Mouse (Mus musculus): Measurements from ENCODE around the gene Tmem131l. TPM values are rescaled to one million over a fixed set of nuclear protein-coding genes. Genes with fewer than 3 reads are reported as not detected.
A peak's percentile ranks its signal among the peaks of the same experiment; 100 is the strongest.

The Tmem131l gene
- 16.3 and 18.7 TPM in 2 replicates for polyA plus RNA-seq (2012; rRNA removed)

- TF ChIP-seq POLR2A (IDR thresholded peaks at IDR 0.05; ENCODE audit: extremely low read depth, insufficient read depth, low read length) (no peak), CTCF (IDR thresholded peaks at IDR 0.05; ENCODE audit: extremely low read depth, insufficient read depth, low read length) (no peak)
- H3K4me3 ChIP-seq (ENCODE audit: insufficient read depth, low read length): peak within 1 kb of the TSS; percentile 75
- no peaks in the 10 kb centered on the region; the same call in 1 of the 2 replicates for H3K4me1 ChIP-seq (ENCODE audit: control insufficient read depth, insufficient read depth, low read length)
- H3K27ac ChIP-seq (ENCODE audit: insufficient read depth, low read length): peak within 1 kb of the TSS; percentile 88
Measured at GRCm38 (mm10) chr3:84039646-84040475, at the start of gene Tmem131l. Gene Tmem131l, minus strand, starts transcription at chr3:84040175.

- Histone ChIP-seq H3K27ac (ENCODE audit: insufficient read depth, low read length) (no peak overlapping the region), H3K4me3 (ENCODE audit: insufficient read depth, low read length) (no peak overlapping the region), H3K4me1 (ENCODE audit: control insufficient read depth, insufficient read depth, low read length) (no peaks in the 10 kb centered on the region)
- TF ChIP-seq CTCF (IDR thresholded peaks at IDR 0.05; ENCODE audit: extremely low read depth, insufficient read depth, low read length) (no peak), POLR2A (IDR thresholded peaks at IDR 0.05; ENCODE audit: extremely low read depth, insufficient read depth, low read length) (no peak)
Measured at GRCm38 (mm10) chr3:84086921-84087320, 46.9 kb upstream of the Tmem131l start.

DNA sequence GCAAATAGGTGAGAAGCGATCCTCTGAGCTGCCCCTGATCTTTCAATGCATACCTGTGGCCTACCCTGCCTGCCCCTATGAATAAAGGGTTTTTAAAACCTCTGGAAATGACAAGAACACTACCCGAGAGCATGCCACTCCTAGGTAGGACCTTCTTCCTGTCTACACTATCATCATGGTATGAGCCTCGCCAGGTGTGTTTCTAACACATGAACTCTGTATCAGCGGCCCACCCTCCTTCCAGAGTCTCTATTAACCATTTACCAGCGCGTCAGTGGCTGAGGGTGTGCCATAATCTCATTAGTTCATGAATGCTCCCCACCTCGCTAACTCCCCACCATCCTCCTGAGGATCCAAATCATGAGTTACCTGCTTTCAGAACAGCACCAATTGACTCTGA is 46.4 kb upstream of the Tmem131l start:
- Histone ChIP-seq H3K4me3 (ENCODE audit: insufficient read depth, low read length) (no peak overlapping the region), H3K4me1 (ENCODE audit: control insufficient read depth, insufficient read depth, low read length) (no peaks in the 10 kb centered on the region), H3K27ac (ENCODE audit: insufficient read depth, low read length) (no peak overlapping the region)
- TF ChIP-seq CTCF (IDR thresholded peaks at IDR 0.05; ENCODE audit: extremely low read depth, insufficient read depth, low read length): no peak
- no peak for TF ChIP-seq POLR2A (IDR thresholded peaks at IDR 0.05; ENCODE audit: extremely low read depth, insufficient read depth, low read length)

DNA sequence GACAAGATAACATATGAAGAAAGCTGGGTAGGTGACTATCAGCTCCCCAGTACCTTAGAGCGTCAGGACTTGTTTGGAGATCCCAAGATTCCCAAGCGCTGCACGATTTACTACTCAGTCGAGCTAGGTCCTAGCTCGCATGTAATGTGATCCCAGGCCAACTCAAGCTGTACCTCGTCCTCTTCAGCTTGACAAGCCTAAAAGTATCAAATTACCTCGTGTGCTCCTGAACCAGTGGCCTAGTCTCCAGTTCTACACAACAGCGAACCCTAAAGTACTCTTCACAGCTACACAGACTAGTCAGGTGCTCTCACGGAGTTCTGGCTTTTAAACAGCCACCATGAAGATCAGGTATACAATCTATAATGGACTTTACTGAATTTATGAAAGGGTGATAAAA is 45.5 kb upstream of the Tmem131l start:
- no peaks in the 10 kb centered on the region for H3K4me1 ChIP-seq (ENCODE audit: control insufficient read depth, insufficient read depth, low read length)
- no peak overlapping the region for H3K27ac ChIP-seq (ENCODE audit: insufficient read depth, low read length)
- H3K4me3 ChIP-seq (ENCODE audit: insufficient read depth, low read length): no peak overlapping the region
- TF ChIP-seq POLR2A (IDR thresholded peaks at IDR 0.05; ENCODE audit: extremely low read depth, insufficient read depth, low read length) (no peak), CTCF (IDR thresholded peaks at IDR 0.05; ENCODE audit: extremely low read depth, insufficient read depth, low read length) (no peak)

DNA sequence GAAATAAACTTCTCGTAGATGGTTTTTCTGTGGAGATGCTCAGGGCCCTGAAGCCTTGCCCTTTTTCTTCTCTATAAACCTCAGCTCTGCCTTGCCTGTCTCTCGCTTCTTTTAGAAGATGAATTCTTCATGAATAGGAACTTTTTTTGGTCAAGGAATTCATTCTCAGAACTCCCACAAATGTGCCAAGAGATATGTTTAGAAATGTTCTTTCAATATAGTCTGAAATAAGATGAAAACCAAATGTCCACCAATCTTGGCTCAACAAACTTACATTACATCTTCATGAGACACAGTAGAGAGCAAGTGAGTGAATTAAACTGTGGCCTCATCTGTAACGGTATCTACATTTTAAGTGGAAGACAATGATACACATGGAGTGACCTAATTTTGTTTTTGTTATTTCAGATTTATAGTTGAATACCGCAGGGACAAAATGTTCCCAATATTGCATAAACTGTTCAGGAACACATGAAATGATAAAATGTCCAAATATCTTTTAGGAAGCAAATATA is 41.3 kb upstream of the Tmem131l start:
- Histone ChIP-seq H3K4me1 (ENCODE audit: control insufficient read depth, insufficient read depth, low read length) (no peaks in the 10 kb centered on the region; the same call in 1 of the 2 replicates), H3K4me3 (ENCODE audit: insufficient read depth, low read length) (no peak overlapping the region), H3K27ac (ENCODE audit: insufficient read depth, low read length) (no peak overlapping the region; the same call in 1 of the 2 replicates)
- no peak for TF ChIP-seq CTCF (IDR thresholded peaks at IDR 0.05; ENCODE audit: extremely low read depth, insufficient read depth, low read length)
- TF ChIP-seq POLR2A (IDR thresholded peaks at IDR 0.05; ENCODE audit: extremely low read depth, insufficient read depth, low read length): no peak

GRCm38 (mm10) chr3:84080074-84080473 is 40.1 kb upstream of the Tmem131l start:
- Histone ChIP-seq H3K27ac (ENCODE audit: insufficient read depth, low read length) (no peak overlapping the region), H3K4me3 (ENCODE audit: insufficient read depth, low read length) (no peak overlapping the region), H3K4me1 (ENCODE audit: control insufficient read depth, insufficient read depth, low read length) (peaks cover 2% of the 10 kb centered on the region; the same call in 1 of the 2 replicates)
- TF ChIP-seq POLR2A (IDR thresholded peaks at IDR 0.05; ENCODE audit: extremely low read depth, insufficient read depth, low read length) (no peak), CTCF (IDR thresholded peaks at IDR 0.05; ENCODE audit: extremely low read depth, insufficient read depth, low read length) (no peak)

DNA sequence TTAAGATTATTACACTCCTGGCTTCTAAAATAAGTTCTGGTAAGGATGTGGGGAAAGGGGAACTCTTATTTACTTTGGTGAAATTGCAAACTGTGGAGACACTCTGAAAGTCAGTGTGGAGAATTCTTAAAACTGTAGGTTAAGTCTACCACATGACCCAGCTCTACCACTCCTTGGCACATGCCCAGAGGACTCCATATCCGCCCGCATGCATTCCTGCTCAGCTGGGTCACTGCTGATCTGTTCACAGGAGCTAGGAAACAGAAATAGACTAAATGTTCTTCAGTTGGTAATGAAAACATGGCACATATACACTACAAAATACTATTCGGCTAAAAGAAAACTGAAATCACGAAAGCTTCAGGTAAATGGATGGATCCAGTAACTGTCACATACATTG is 37.5 kb upstream of the Tmem131l start:
- peaks cover 2% of the 10 kb centered on the region; the same call in 1 of the 2 replicates for H3K4me1 ChIP-seq (ENCODE audit: control insufficient read depth, insufficient read depth, low read length)
- no peak overlapping the region for H3K27ac ChIP-seq (ENCODE audit: insufficient read depth, low read length)
- no peak overlapping the region for H3K4me3 ChIP-seq (ENCODE audit: insufficient read depth, low read length)
- no peak for TF ChIP-seq POLR2A (IDR thresholded peaks at IDR 0.05; ENCODE audit: extremely low read depth, insufficient read depth, low read length)
- no peak for TF ChIP-seq CTCF (IDR thresholded peaks at IDR 0.05; ENCODE audit: extremely low read depth, insufficient read depth, low read length)

DNA sequence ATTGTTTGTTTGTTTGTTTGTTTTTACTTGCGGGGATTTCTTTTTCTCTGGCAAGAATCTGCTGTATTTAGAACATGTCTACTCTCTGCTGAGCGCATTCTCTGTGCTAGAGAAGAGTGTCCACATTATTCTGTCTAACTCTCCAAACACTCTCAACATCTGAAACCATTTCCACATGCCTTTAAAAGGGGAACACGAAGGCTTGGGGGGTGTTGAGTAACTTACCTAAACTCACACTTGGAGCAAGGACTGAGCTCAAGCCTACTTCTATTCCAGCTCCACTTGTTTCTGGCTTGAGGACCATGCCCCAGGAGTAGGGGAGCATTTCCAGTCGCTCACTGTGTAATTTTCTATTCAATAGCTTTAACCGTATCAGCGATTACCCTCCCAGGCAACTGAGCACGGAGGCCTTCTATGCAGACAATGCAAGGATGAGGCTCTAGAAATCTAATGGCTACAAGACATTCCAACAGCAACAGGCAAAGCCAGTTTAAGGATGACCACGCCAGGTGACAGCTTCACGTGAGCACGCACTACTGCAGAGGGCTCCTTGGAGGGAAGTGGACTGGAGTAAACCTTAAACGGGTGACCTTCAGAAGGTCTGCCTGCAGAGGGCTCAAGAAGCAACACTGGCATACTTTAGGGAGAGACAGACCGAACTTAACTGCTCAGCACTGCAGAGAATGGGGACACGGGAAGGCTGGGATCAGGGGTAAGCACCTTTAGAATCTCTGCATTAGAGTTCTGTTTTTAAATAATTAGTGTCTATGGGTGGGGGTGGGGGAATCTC is 36.8 kb upstream of the Tmem131l start:
- TF ChIP-seq CTCF (IDR thresholded peaks at IDR 0.05; ENCODE audit: extremely low read depth, insufficient read depth, low read length): no peak
- TF ChIP-seq POLR2A (IDR thresholded peaks at IDR 0.05; ENCODE audit: extremely low read depth, insufficient read depth, low read length): no peak
- Histone ChIP-seq H3K4me3 (ENCODE audit: insufficient read depth, low read length) (no peak overlapping the region), H3K4me1 (ENCODE audit: control insufficient read depth, insufficient read depth, low read length) (peaks cover 2% of the 10 kb centered on the region; the same call in 1 of the 2 replicates), H3K27ac (ENCODE audit: insufficient read depth, low read length) (no peak overlapping the region)

DNA sequence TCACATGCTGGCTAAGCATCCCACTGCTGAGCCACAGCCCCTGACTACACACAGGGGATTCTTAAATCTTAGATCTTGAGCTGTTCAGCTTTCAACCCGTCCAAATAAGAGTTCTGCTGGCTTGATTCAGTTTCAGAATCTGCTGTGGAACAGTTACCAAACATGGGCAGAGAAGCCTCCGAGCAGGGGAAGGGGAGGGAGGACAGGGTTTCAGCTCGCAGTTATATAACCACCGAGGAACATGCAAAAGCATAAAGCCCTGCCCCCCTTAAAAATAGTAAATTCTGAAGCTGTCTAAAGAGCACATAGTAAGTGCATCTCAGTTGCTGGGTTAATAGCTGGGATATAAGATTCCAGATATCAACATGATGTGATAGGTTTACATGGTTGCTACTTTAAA is 35.5 kb upstream of the Tmem131l start:
- Histone ChIP-seq H3K4me1 (ENCODE audit: control insufficient read depth, insufficient read depth, low read length) (peaks cover 2% of the 10 kb centered on the region; the same call in 1 of the 2 replicates), H3K27ac (ENCODE audit: insufficient read depth, low read length) (no peak overlapping the region), H3K4me3 (ENCODE audit: insufficient read depth, low read length) (no peak overlapping the region)
- no peak for TF ChIP-seq CTCF (IDR thresholded peaks at IDR 0.05; ENCODE audit: extremely low read depth, insufficient read depth, low read length)
- no peak for TF ChIP-seq POLR2A (IDR thresholded peaks at IDR 0.05; ENCODE audit: extremely low read depth, insufficient read depth, low read length)
